Mouse (Mus musculus): ENCODE measurements around the gene Fkbp3. TPM values are rescaled to one million over a fixed set of nuclear protein-coding genes. Genes with fewer than 3 reads are reported as not detected.

The Fkbp3 gene
- polyA plus RNA-seq (2012; rRNA removed; ENCODE audit: low replicate concordance), result 0.51 and 4.0 TPM in 2 replicates

GRCm38 (mm10) chr12:65073611-65074178 lies at the start of gene Fkbp3:
Gene Fkbp3 (minus strand): TSS chr12:65074007.

GRCm38 (mm10) chr12:65075085-65075732 lies 1.4 kb upstream of the Fkbp3 start, which contains the start of gene Fancm:
Gene Fancm (plus strand): TSS chr12:65075603.

GRCm38 (mm10) chr12:65036190-65036870 lies 37.5 kb downstream of the Fkbp3 start, which contains the start of gene Prpf39:
Gene Prpf39 (plus strand): TSS chr12:65036333.

Other genes starting within 250 kb of the Fkbp3 start
- 0.12 TPM in 1 of 2 replicates, not detected in the other for gene Gm527, start 156.1 kb downstream of the Fkbp3 start, polyA plus RNA-seq (2012; rRNA removed; ENCODE audit: low replicate concordance)
- gene Klhl28, start 108.5 kb downstream of the Fkbp3 start, polyA plus RNA-seq (2012; rRNA removed; ENCODE audit: low replicate concordance), result 0.23 and 0.49 TPM in 2 replicates
- 0.32 and 1.5 TPM in 2 replicates for gene Togaram1, start 108.2 kb downstream of the Fkbp3 start, polyA plus RNA-seq (2012; rRNA removed; ENCODE audit: low replicate concordance)
- 0.91 and 1.0 TPM in 2 replicates for gene Prpf39, start 37.7 kb downstream of the Fkbp3 start, polyA plus RNA-seq (2012; rRNA removed; ENCODE audit: low replicate concordance)
- gene Fancm, start 1.6 kb upstream of the Fkbp3 start, polyA plus RNA-seq (2012; rRNA removed; ENCODE audit: low replicate concordance), result 0.23 and 0.43 TPM in 2 replicates
- 0.05 and 0.11 TPM in 2 replicates for gene Mis18bp1, start 98.6 kb upstream of the Fkbp3 start, polyA plus RNA-seq (2012; rRNA removed; ENCODE audit: low replicate concordance)
- gene Wdr20rt, start 151.5 kb upstream of the Fkbp3 start, polyA plus RNA-seq (2012; rRNA removed; ENCODE audit: low replicate concordance), result not detected in 2 replicates

All from duodenum, adult 2 months (tissue).